Mouse (Mus musculus): Measurements from ENCODE around the gene Slc25a39. TPM values are rescaled to one million over a fixed set of nuclear protein-coding genes. Genes with fewer than 3 reads are reported as not detected.
A peak's percentile ranks its signal among the peaks of the same experiment; 100 is the strongest.

Gene Slc25a39
- polyA plus RNA-seq, 1 experiment from 2014 or later, result 144 TPM

DNA sequence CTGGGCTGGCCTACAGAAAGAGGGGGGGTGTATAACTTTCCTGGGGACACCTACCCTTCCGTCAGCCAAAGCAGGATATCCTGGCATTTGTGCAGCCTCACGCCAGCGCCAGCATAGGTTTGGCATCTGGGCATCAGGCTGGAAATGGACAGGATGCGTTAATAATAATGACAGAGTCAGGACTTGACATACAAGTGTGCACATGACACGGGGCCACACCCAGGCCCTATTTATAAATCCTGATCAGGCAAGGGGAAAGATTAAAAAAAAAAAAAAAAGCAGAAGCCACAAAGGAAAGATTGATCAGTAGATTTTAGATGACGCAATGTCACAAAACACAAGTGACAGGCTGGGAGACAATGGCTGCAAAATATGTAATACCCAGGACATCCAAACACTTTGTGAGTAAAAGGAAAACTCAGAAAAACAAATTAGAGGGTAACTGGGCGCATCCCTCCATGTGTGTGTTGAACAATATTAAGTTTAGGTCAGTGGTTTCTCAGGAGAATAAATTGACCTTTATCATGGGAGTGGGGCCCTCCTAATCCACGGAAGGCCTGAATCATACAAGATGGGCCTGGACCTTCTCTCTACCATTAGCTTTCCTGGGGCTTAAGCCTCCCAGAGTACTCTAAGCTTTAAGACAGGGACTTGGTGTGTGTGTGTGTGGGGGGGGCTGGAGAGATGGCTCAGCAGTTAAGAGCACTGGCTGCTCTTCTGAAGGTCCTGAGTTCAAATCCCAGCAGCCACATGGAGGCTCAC, 18.0 kb upstream of the Slc25a39 start:
- Histone ChIP-seq H3K36me3 (ENCODE audit: control insufficient read depth, insufficient read depth, low read length) (no peaks in the 10 kb centered on the region), H3K9ac (replicated peaks; ENCODE audit: low read length) (no peak overlapping the region), H3K27me3 (ENCODE audit: control insufficient read depth, insufficient read depth, low read length) (no peaks in the 10 kb centered on the region), H3K4me2 (ENCODE audit: low read length) (no peak overlapping the region), H3K4me1 (ENCODE audit: control insufficient read depth, insufficient read depth, low read length) (peaks cover 6% of the 10 kb centered on the region; the same call in 1 of the 2 replicates), H3K4me3 (replicated peaks; ENCODE audit: low read depth, low read length) (no peak overlapping the region), H3K9me3 (ENCODE audit: control insufficient read depth, low read length) (no peaks in the 10 kb centered on the region), H3K27ac (replicated peaks; ENCODE audit: low read depth, low read length) (no peak overlapping the region)
- no peak for ATAC-seq (ENCODE audit: low FRiP score, low TSS enrichment)
- 84% methylated on average over 8 of the region's 8 CpGs for WGBS
- no peak for DNase-seq

DNA sequence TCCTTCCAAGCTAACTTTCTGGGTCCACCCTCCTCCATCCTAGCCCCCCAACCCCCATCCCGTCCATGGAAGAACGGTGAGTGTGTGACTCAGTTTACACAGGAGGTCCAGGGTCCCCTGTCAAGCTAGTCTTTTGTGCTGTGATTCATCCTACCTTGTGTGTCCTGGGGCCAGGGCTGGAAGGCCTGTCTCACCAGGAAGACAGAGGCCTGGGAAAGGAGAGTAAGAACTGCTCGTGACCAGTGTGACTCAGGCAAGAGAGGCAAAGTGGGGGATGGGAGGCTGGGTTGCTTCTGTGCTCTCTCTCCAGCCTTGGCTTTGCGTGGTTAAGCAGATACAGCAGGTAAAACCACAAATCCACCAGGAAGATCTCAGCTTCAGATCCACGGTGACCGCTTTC, 16.9 kb upstream of the Slc25a39 start:
- no peak overlapping the region for H3K9ac ChIP-seq (replicated peaks; ENCODE audit: low read length)

DNA sequence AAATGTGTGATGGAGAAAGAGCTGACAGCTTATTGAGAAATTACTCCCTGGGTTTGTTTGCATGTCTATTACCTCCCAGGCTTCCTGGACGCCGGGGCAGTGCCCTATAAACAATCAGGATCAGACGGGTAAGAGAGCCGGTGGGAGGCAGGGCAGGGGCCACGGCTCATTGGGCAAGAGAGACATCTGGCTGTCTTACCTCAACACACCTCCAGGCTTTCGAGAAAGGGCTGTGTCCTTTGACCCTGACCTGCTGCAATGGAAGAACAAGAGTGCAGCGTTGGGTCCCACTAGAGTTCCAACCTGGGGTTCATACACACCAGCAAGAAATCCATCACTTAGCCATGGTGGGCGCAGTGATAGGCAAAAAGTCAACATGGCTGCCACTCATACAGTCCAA, 13.8 kb upstream of the Slc25a39 start:
- WGBS, result 56% methylated on average over 8 of the region's 8 CpGs
- no peaks in the 10 kb centered on the region for H3K9me3 ChIP-seq (ENCODE audit: control insufficient read depth, low read length)

More for the DNA sequence above, 16.9 kb upstream of the Slc25a39 start:
- H3K36me3 ChIP-seq (ENCODE audit: control insufficient read depth, insufficient read depth, low read length), result no peaks in the 10 kb centered on the region
- H3K27ac ChIP-seq (replicated peaks; ENCODE audit: low read depth, low read length), result no peak overlapping the region
- H3K27me3 ChIP-seq (ENCODE audit: control insufficient read depth, insufficient read depth, low read length), result no peaks in the 10 kb centered on the region
- ATAC-seq (ENCODE audit: low FRiP score, low TSS enrichment) (no peak), DNase-seq (no peak)
- no peaks in the 10 kb centered on the region for H3K9me3 ChIP-seq (ENCODE audit: control insufficient read depth, low read length)
- H3K4me2 ChIP-seq (ENCODE audit: low read length), result no peak overlapping the region
- no peak overlapping the region for H3K4me3 ChIP-seq (replicated peaks; ENCODE audit: low read depth, low read length)
- WGBS, result 79% methylated on average over 6 of the region's 6 CpGs
- peaks cover 1% of the 10 kb centered on the region; the same call in 1 of the 2 replicates for H3K4me1 ChIP-seq (ENCODE audit: control insufficient read depth, insufficient read depth, low read length)

DNA sequence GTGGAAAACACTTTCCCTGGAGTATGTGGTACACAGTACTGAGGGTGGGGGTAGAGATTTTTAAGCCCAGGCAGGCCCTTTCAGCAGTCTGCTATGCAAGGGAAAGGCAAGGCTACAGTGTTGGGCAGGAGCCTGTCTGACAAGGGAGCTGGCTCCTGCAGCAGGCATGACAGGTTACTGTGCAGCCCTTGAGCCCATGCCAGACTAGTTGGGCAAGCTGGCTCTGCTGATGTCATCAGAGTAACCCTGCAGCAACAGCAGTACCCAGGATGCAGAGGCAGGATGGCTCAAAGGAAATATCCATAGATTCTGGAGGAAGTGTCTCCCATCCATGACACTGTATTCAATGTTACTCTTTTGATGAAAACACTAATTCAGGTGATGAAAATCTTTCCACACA, 11.1 kb upstream of the Slc25a39 start:
- no peak for ATAC-seq (ENCODE audit: low FRiP score, low TSS enrichment)
- Histone ChIP-seq H3K27ac (replicated peaks; ENCODE audit: low read depth, low read length) (no peak overlapping the region), H3K36me3 (ENCODE audit: control insufficient read depth, insufficient read depth, low read length) (no peaks in the 10 kb centered on the region), H3K9ac (replicated peaks; ENCODE audit: low read length) (no peak overlapping the region), H3K4me2 (ENCODE audit: low read length) (no peak overlapping the region), H3K27me3 (ENCODE audit: control insufficient read depth, insufficient read depth, low read length) (no peaks in the 10 kb centered on the region), H3K9me3 (ENCODE audit: control insufficient read depth, low read length) (no peaks in the 10 kb centered on the region), H3K4me3 (replicated peaks; ENCODE audit: low read depth, low read length) (no peak overlapping the region), H3K4me1 (ENCODE audit: control insufficient read depth, insufficient read depth, low read length) (no peaks in the 10 kb centered on the region)
- no peak for DNase-seq

More for the DNA sequence above, 13.8 kb upstream of the Slc25a39 start:
- Histone ChIP-seq H3K4me3 (replicated peaks; ENCODE audit: low read depth, low read length) (no peak overlapping the region), H3K9ac (replicated peaks; ENCODE audit: low read length) (no peak overlapping the region), H3K4me1 (ENCODE audit: control insufficient read depth, insufficient read depth, low read length) (no peaks in the 10 kb centered on the region), H3K27me3 (ENCODE audit: control insufficient read depth, insufficient read depth, low read length) (no peaks in the 10 kb centered on the region), H3K27ac (replicated peaks; ENCODE audit: low read depth, low read length) (no peak overlapping the region), H3K36me3 (ENCODE audit: control insufficient read depth, insufficient read depth, low read length) (no peaks in the 10 kb centered on the region), H3K4me2 (ENCODE audit: low read length) (no peak overlapping the region)
- no peak for ATAC-seq (ENCODE audit: low FRiP score, low TSS enrichment)
- DNase-seq, result no peak

DNA sequence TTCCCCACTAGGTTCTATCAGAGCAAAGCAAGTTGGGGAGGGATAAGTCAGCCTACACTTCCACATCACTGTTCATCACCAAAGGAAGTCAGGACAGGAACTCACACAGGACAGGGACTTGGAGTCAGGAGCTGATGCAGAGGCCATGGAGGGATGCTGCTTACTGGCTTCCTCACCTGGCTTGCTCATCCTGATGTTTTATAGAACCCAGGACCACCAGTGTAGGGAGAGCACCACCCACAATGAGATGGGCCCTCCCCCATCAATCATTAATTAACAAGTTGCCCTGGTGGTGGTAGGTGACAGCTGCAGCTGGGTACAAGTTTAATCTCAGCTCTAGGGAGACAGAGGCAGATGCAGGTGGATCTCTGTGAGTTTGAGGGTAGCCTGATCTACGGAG, 9.4 kb upstream of the Slc25a39 start:
- Histone ChIP-seq H3K4me3 (replicated peaks; ENCODE audit: low read depth, low read length) (no peak overlapping the region), H3K9ac (replicated peaks; ENCODE audit: low read length) (no peak overlapping the region), H3K9me3 (ENCODE audit: control insufficient read depth, low read length) (no peaks in the 10 kb centered on the region), H3K27me3 (ENCODE audit: control insufficient read depth, insufficient read depth, low read length) (no peaks in the 10 kb centered on the region), H3K4me2 (ENCODE audit: low read length) (no peak overlapping the region), H3K4me1 (ENCODE audit: control insufficient read depth, insufficient read depth, low read length) (no peaks in the 10 kb centered on the region), H3K36me3 (ENCODE audit: control insufficient read depth, insufficient read depth, low read length) (no peaks in the 10 kb centered on the region), H3K27ac (replicated peaks; ENCODE audit: low read depth, low read length) (no peak overlapping the region)
- WGBS, result 83% methylated on average over 1 of the region's 1 CpGs
- ATAC-seq (ENCODE audit: low FRiP score, low TSS enrichment), result no peak
- no peak for DNase-seq

DNA sequence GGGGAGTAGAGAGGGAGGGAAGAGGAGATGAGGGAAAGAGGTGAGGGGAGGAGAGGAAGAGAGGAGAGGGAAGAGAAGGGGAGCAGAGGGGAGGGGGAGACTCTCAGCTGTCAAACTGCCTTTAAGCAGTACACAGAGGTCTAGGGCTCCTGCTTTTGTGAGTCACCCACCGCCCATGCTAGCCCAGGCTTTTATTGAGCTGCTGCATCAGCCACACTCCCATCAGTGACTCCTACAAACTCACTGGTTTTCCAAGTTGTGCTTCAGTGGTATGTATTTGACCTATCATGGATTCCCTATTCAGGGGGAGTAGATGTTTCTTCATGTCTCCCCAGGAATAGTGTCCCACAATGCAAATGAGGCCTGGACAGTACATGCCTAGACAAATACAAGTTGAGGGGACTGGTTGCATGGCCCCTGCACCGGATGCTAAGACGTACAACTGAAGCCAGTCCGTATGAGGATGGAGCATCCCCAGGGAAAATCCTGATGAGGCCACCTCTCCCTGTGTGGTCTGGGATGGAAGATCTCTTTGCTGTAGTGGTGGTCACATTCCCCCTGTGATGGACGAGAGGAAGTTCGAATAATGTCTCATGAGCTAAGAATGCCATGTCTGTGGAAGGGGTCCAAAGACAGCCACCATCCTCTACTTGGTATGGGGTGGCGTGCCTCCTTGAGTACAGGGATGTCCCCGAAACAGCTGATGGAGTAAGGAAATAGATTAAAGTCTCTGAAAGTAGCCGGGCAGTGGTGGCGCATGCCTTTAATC, 7.5 kb upstream of the Slc25a39 start:
- WGBS, result 69% methylated on average over 10 of the region's 10 CpGs
- no peak overlapping the region for H3K4me2 ChIP-seq (ENCODE audit: low read length)
- H3K9ac ChIP-seq (replicated peaks; ENCODE audit: low read length), result no peak overlapping the region
- H3K4me3 ChIP-seq (replicated peaks; ENCODE audit: low read depth, low read length), result no peak overlapping the region
- no peaks in the 10 kb centered on the region for H3K27me3 ChIP-seq (ENCODE audit: control insufficient read depth, insufficient read depth, low read length)
- ATAC-seq (ENCODE audit: low FRiP score, low TSS enrichment) (no peak), DNase-seq (no peak)
- no peaks in the 10 kb centered on the region for H3K36me3 ChIP-seq (ENCODE audit: control insufficient read depth, insufficient read depth, low read length)
- no peak overlapping the region for H3K27ac ChIP-seq (replicated peaks; ENCODE audit: low read depth, low read length)
- no peaks in the 10 kb centered on the region for H3K4me1 ChIP-seq (ENCODE audit: control insufficient read depth, insufficient read depth, low read length)
- H3K9me3 ChIP-seq (ENCODE audit: control insufficient read depth, low read length), result no peaks in the 10 kb centered on the region

DNA sequence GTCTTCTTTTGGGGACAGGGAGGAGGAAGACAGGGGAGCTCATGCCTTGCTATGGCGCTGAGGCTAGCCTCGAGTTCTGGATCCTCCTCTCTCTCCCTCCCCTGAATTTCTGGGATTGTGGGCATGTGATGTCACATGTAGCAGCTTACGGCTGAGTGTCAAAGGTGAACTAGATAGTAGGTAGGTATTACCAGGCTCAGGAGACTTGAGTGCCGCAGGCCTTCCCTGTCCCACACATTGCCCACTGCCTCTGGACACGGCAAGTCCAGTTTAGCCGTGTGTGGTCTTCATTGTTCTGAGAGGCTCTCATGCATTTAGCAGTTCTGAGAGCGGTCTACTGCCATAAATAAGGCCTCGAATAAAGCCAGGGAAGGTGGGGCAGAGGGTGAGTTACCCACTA, 5.3 kb upstream of the Slc25a39 start:
- DNase-seq (no peak), ATAC-seq (ENCODE audit: low FRiP score, low TSS enrichment) (no peak)
- H3K27ac ChIP-seq (replicated peaks; ENCODE audit: low read depth, low read length), result no peak overlapping the region
- 74% methylated on average over 8 of the region's 8 CpGs for WGBS
- no peak overlapping the region for H3K4me3 ChIP-seq (replicated peaks; ENCODE audit: low read depth, low read length)
- no peaks in the 10 kb centered on the region for H3K27me3 ChIP-seq (ENCODE audit: control insufficient read depth, insufficient read depth, low read length)
- H3K4me2 ChIP-seq (ENCODE audit: low read length), result no peak overlapping the region
- H3K9ac ChIP-seq (replicated peaks; ENCODE audit: low read length), result no peak overlapping the region
- H3K4me1 ChIP-seq (ENCODE audit: control insufficient read depth, insufficient read depth, low read length), result peaks cover 1% of the 10 kb centered on the region
- H3K36me3 ChIP-seq (ENCODE audit: control insufficient read depth, insufficient read depth, low read length), result no peaks in the 10 kb centered on the region
- no peaks in the 10 kb centered on the region for H3K9me3 ChIP-seq (ENCODE audit: control insufficient read depth, low read length)

DNA sequence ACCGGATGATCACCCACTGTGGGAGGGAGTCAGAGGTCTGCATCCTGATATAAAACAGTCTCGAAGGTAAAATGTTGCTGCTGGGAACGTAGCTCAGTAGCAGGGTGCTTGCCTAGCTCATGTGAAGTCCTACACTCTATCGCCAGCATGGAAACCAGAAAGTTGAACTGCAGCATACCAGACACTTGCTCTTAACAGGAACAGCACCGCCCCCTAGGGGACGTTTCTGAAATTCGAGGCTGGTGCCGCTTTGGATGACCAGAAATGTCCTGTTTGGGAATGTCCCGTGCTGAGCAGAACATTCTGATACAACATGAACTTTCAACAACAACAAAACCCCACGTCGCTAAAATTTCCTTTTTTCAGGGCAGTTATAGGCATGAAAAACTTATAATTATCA, 4.0 kb upstream of the Slc25a39 start:
- no peak overlapping the region for H3K9ac ChIP-seq (replicated peaks; ENCODE audit: low read length)
- ATAC-seq (ENCODE audit: low FRiP score, low TSS enrichment) (no peak), DNase-seq (peak; percentile 96)
- no peak overlapping the region for H3K27ac ChIP-seq (replicated peaks; ENCODE audit: low read depth, low read length)
- H3K27me3 ChIP-seq (ENCODE audit: control insufficient read depth, insufficient read depth, low read length), result no peaks in the 10 kb centered on the region
- H3K36me3 ChIP-seq (ENCODE audit: control insufficient read depth, insufficient read depth, low read length), result no peaks in the 10 kb centered on the region
- H3K4me3 ChIP-seq (replicated peaks; ENCODE audit: low read depth, low read length), result no peak overlapping the region
- 10% methylated on average over 11 of the region's 11 CpGs for WGBS
- H3K4me2 ChIP-seq (ENCODE audit: low read length), result no peak overlapping the region
- H3K9me3 ChIP-seq (ENCODE audit: control insufficient read depth, low read length), result no peaks in the 10 kb centered on the region
- peaks cover 8% of the 10 kb centered on the region for H3K4me1 ChIP-seq (ENCODE audit: control insufficient read depth, insufficient read depth, low read length)

DNA sequence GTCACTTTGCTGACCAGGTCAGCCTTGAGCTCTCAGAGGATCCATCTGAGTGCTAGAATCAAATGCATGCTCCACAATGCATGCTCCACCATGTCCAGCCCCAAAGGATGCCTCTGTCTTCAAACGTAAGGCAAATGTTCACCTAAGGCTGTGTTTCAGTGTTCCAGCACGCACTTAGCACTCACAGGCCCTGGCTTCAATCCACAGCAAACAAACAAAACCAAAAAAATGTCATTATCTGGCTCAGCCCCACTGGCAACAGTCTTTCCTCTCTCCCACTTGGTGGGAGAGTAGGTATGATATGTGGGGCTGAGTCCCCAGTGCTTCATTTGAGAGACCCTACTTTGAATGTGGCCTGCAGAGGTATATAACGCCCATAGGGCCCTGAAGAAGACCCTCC, 3.3 kb upstream of the Slc25a39 start:
- no peaks in the 10 kb centered on the region for H3K36me3 ChIP-seq (ENCODE audit: control insufficient read depth, insufficient read depth, low read length)
- no peak overlapping the region for H3K4me2 ChIP-seq (ENCODE audit: low read length)
- H3K9ac ChIP-seq (replicated peaks; ENCODE audit: low read length), result no peak overlapping the region
- no peak overlapping the region for H3K4me3 ChIP-seq (replicated peaks; ENCODE audit: low read depth, low read length)
- DNase-seq, result no peak
- ATAC-seq (ENCODE audit: low FRiP score, low TSS enrichment), result no peak
- H3K27ac ChIP-seq (replicated peaks; ENCODE audit: low read depth, low read length), result no peak overlapping the region
- 88% methylated on average over 3 of the region's 3 CpGs for WGBS
- peaks cover 14% of the 10 kb centered on the region for H3K4me1 ChIP-seq (ENCODE audit: control insufficient read depth, insufficient read depth, low read length)
- H3K27me3 ChIP-seq (ENCODE audit: control insufficient read depth, insufficient read depth, low read length), result no peaks in the 10 kb centered on the region
- H3K9me3 ChIP-seq (ENCODE audit: control insufficient read depth, low read length), result no peaks in the 10 kb centered on the region
